Mouse (Mus musculus): ENCODE data around the gene Akr1b8. TPM values are rescaled to one million over a fixed set of nuclear protein-coding genes. Genes with fewer than 3 reads are reported as not detected.
"Not testable (repeated sequence)": the region's sequence is repeated elsewhere in the genome, so short reads cannot be mapped to it uniquely, and the experiment has no call there.

Akr1b8 gene
- polyA plus RNA-seq, 1 experiment from 2014 or later: 2.6 TPM

- H3K9ac ChIP-seq: peak within 1 kb of the TSS; percentile 22
- under 1% methylated on average over 17 of the region's 17 CpGs for WGBS
- peaks cover 13% of the 10 kb centered on the region for H3K4me1 ChIP-seq
- no peaks in the 10 kb centered on the region for H3K36me3 ChIP-seq (replicated peaks)
- peak within 1 kb of the TSS; percentile 38 for H3K4me3 ChIP-seq
- 0 out of 2 replicates have a peak within 1 kb of the TSS, but pooled peaks have one; percentile 7 for H3K27ac ChIP-seq
- H3K4me2 ChIP-seq: peak within 1 kb of the TSS; percentile 64
- ATAC-seq (replicated peaks): peak; percentile 63
- H3K9me3 ChIP-seq: no peaks in the 10 kb centered on the region
- H3K27me3 ChIP-seq (replicated peaks): no peaks in the 10 kb centered on the region
These were observed 30.3 kb downstream of the Akr1b8 start, which contains the start of gene Akr1b10 for GRCm38 (mm10) chr6:34384110-34384661. Gene Akr1b10, plus strand, starts transcription at chr6:34384218.

GRCm38 (mm10) chr6:34384701-34385370 lies 30.9 kb downstream of the Akr1b8 start:
- no peaks in the 10 kb centered on the region for H3K27me3 ChIP-seq (replicated peaks)
- no peak overlapping the region for H3K9ac ChIP-seq
- no peaks in the 10 kb centered on the region for H3K9me3 ChIP-seq
- peak overlapping the region; percentile 38 for H3K4me3 ChIP-seq
- H3K27ac ChIP-seq: no peak overlapping the region
- ATAC-seq (replicated peaks): no peak
- WGBS: 6% methylated on average over 13 of the region's 13 CpGs
- peaks cover 13% of the 10 kb centered on the region for H3K4me1 ChIP-seq
- peak overlapping the region; percentile 64 for H3K4me2 ChIP-seq
- no peaks in the 10 kb centered on the region for H3K36me3 ChIP-seq (replicated peaks)

GRCm38 (mm10) chr6:34388420-34389156 lies 34.7 kb downstream of the Akr1b8 start:
- H3K36me3 ChIP-seq (replicated peaks): no peaks in the 10 kb centered on the region; the same call in 1 of the 2 replicates
- peaks cover 13% of the 10 kb centered on the region for H3K4me1 ChIP-seq

GRCm38 (mm10) chr6:34395897-34396296 lies 42.0 kb downstream of the Akr1b8 start:
- Histone ChIP-seq H3K9ac (no peak overlapping the region), H3K4me1 (no peaks in the 10 kb centered on the region), H3K9me3 (no peaks in the 10 kb centered on the region; the same call in 1 of the 2 replicates), H3K27ac (no peak overlapping the region), H3K27me3 (replicated peaks) (no peaks in the 10 kb centered on the region), H3K4me2 (no peak overlapping the region), H3K36me3 (replicated peaks) (no peaks in the 10 kb centered on the region; the same call in 1 of the 2 replicates), H3K4me3 (no peak overlapping the region)
- ATAC-seq (replicated peaks): no peak
- WGBS: 84% methylated on average over 5 of the region's 5 CpGs

More at GRCm38 (mm10) chr6:34388420-34389156, 34.7 kb downstream of the Akr1b8 start:
- Histone ChIP-seq H3K9ac (no peak overlapping the region), H3K27me3 (replicated peaks) (no peaks in the 10 kb centered on the region), H3K9me3 (no peaks in the 10 kb centered on the region; the same call in 1 of the 2 replicates), H3K4me2 (no peak overlapping the region), H3K27ac (no peak overlapping the region), H3K4me3 (no peak overlapping the region)
- ATAC-seq (replicated peaks): no peak
- WGBS: 82% methylated on average over 4 of the region's 4 CpGs

GRCm38 (mm10) chr6:34398431-34398830 lies 44.5 kb downstream of the Akr1b8 start:
- 94% methylated on average over 6 of the region's 6 CpGs for WGBS
- H3K9me3 ChIP-seq: no peaks in the 10 kb centered on the region
- H3K27me3 ChIP-seq (replicated peaks): no peaks in the 10 kb centered on the region
- no peak overlapping the region for H3K9ac ChIP-seq
- H3K4me1 ChIP-seq: no peaks in the 10 kb centered on the region
- no peak overlapping the region for H3K27ac ChIP-seq
- ATAC-seq (replicated peaks): no peak
- H3K4me3 ChIP-seq: no peak overlapping the region
- no peak overlapping the region for H3K4me2 ChIP-seq
- no peaks in the 10 kb centered on the region for H3K36me3 ChIP-seq (replicated peaks)

GRCm38 (mm10) chr6:34399606-34400220 lies 45.8 kb downstream of the Akr1b8 start:
- no peak overlapping the region for H3K27ac ChIP-seq
- H3K4me1 ChIP-seq: no peaks in the 10 kb centered on the region
- H3K9me3 ChIP-seq: no peaks in the 10 kb centered on the region
- 90% methylated on average over 13 of the region's 13 CpGs for WGBS
- H3K27me3 ChIP-seq (replicated peaks): no peaks in the 10 kb centered on the region
- ATAC-seq (replicated peaks): no peak
- H3K4me3 ChIP-seq: no peak overlapping the region
- H3K36me3 ChIP-seq (replicated peaks): no peaks in the 10 kb centered on the region
- H3K4me2 ChIP-seq: no peak overlapping the region
- H3K9ac ChIP-seq: no peak overlapping the region

- Histone ChIP-seq H3K4me3 (no peak overlapping the region), H3K4me1 (no peaks in the 10 kb centered on the region), H3K27me3 (replicated peaks) (no peaks in the 10 kb centered on the region), H3K9me3 (no peaks in the 10 kb centered on the region), H3K27ac (no peak overlapping the region), H3K9ac (no peak overlapping the region), H3K36me3 (replicated peaks) (no peaks in the 10 kb centered on the region), H3K4me2 (no peak overlapping the region)
- WGBS: 77% methylated on average over 2 of the region's 2 CpGs
- no peak for ATAC-seq (replicated peaks)
These were observed 46.8 kb downstream of the Akr1b8 start for GRCm38 (mm10) chr6:34400696-34401095.

- WGBS: 90% methylated on average over 4 of the region's 4 CpGs
- no peaks in the 10 kb centered on the region for H3K27me3 ChIP-seq (replicated peaks)
- H3K9me3 ChIP-seq: no peaks in the 10 kb centered on the region
These were observed 52.8 kb downstream of the Akr1b8 start for GRCm38 (mm10) chr6:34406746-34407145.

GRCm38 (mm10) chr6:34407403-34407802 lies 53.5 kb downstream of the Akr1b8 start:
- no peak overlapping the region for H3K4me3 ChIP-seq
- H3K4me1 ChIP-seq: no peaks in the 10 kb centered on the region
- ATAC-seq (replicated peaks): no peak
- no peaks in the 10 kb centered on the region for H3K36me3 ChIP-seq (replicated peaks)
- WGBS: 88% methylated on average over 10 of the region's 10 CpGs
- H3K9ac ChIP-seq: no peak overlapping the region
- no peak overlapping the region for H3K27ac ChIP-seq
- H3K4me2 ChIP-seq: no peak overlapping the region
- no peaks in the 10 kb centered on the region for H3K27me3 ChIP-seq (replicated peaks)
- H3K9me3 ChIP-seq: no peaks in the 10 kb centered on the region

More at GRCm38 (mm10) chr6:34406746-34407145, 52.8 kb downstream of the Akr1b8 start:
- Histone ChIP-seq H3K36me3 (replicated peaks) (no peaks in the 10 kb centered on the region), H3K4me1 (no peaks in the 10 kb centered on the region), H3K27ac (no peak overlapping the region), H3K9ac (no peak overlapping the region), H3K4me2 (no peak overlapping the region), H3K4me3 (no peak overlapping the region)
- ATAC-seq (replicated peaks): no peak

GRCm38 (mm10) chr6:34412023-34412422 lies 58.1 kb downstream of the Akr1b8 start, which contains the start of gene Akr1b7:
Gene Akr1b7, plus strand, starts transcription at chr6:34412334.
- Histone ChIP-seq H3K4me2 (no peak within 1 kb of the TSS), H3K9ac (no peak within 1 kb of the TSS), H3K27ac (no peak within 1 kb of the TSS), H3K4me3 (no peak within 1 kb of the TSS), H3K9me3 (no peaks in the 10 kb centered on the region), H3K36me3 (replicated peaks) (no peaks in the 10 kb centered on the region), H3K27me3 (replicated peaks) (no peaks in the 10 kb centered on the region), H3K4me1 (no peaks in the 10 kb centered on the region)
- 81% methylated on average over 6 of the region's 6 CpGs for WGBS
- ATAC-seq (replicated peaks): no peak

- Histone ChIP-seq H3K36me3 (replicated peaks) (no peaks in the 10 kb centered on the region), H3K9ac (no peak overlapping the region), H3K27me3 (replicated peaks) (no peaks in the 10 kb centered on the region), H3K4me2 (no peak overlapping the region), H3K9me3 (no peaks in the 10 kb centered on the region), H3K27ac (no peak overlapping the region), H3K4me3 (no peak overlapping the region), H3K4me1 (no peaks in the 10 kb centered on the region)
- ATAC-seq (replicated peaks): no peak
- WGBS: 81% methylated on average over 1 of the region's 1 CpGs
These were observed 58.8 kb downstream of the Akr1b8 start for GRCm38 (mm10) chr6:34412688-34413087.

GRCm38 (mm10) chr6:34413386-34413785 lies 59.5 kb downstream of the Akr1b8 start:
- ATAC-seq (replicated peaks); H3K4me1 ChIP-seq; H3K4me2 ChIP-seq; H3K9ac ChIP-seq; H3K27me3 ChIP-seq (replicated peaks); H3K27ac ChIP-seq; H3K36me3 ChIP-seq (replicated peaks); H3K9me3 ChIP-seq; H3K4me3 ChIP-seq: not testable (repeated sequence)
- 83% methylated on average over 1 of the region's 1 CpGs for WGBS

Measured in midbrain, embryonic 15.5 days (tissue).